Mouse (Mus musculus) testis, adult 2 months (tissue): ENCODE measurements around the gene Coa5. TPM values are rescaled to one million over a fixed set of nuclear protein-coding genes. Genes with fewer than 3 reads are reported as not detected.

Experiments used
- H3K27ac ChIP-seq: fragments of 200-500 bp; 2 replicates; pipeline ENCODE4 v1.5.1; 2012; ENCODE audit warnings: low read depth, low read length; ENCODE audit not compliant: control insufficient read depth, insufficient read depth
- H3K27me3 ChIP-seq: fragments of 200-500 bp; 2 replicates; pipeline ENCODE4 v1.6.1; 2012; ENCODE audit warnings: mild to moderate bottlenecking, low read length, moderate library complexity; ENCODE audit not compliant: control insufficient read depth, insufficient read depth
- H3K36me3 ChIP-seq: fragments of 200-500 bp; 2 replicates; pipeline ENCODE4 v1.6.1; 2012; ENCODE audit warnings: mild to moderate bottlenecking, low read length; ENCODE audit not compliant: control insufficient read depth, insufficient read depth
- H3K4me1 ChIP-seq: fragments of 200-500 bp; 2 replicates; pipeline ENCODE4 v1.6.1; 2012; ENCODE audit warnings: low read length; ENCODE audit not compliant: control insufficient read depth, insufficient read depth
- H3K4me3 ChIP-seq: fragments of 200-500 bp; 2 replicates; pipeline ENCODE4 v1.5.1; 2012; ENCODE audit warnings: low read depth, mild to moderate bottlenecking, low read length, moderate library complexity, mixed read lengths; ENCODE audit not compliant: control insufficient read depth
- CTCF ChIP-seq: fragments of 200-500 bp; IDR thresholded peaks from 2 replicates; pipeline ENCODE4 v1.5.1; 2012; ENCODE audit warnings: low read depth, mild to moderate bottlenecking, inconsistent platforms, low read length, moderate library complexity; ENCODE audit not compliant: control insufficient read depth, insufficient read depth, insufficient replicate concordance
- POLR2A ChIP-seq: fragments of 200-500 bp; IDR thresholded peaks from 2 replicates; pipeline ENCODE4 v1.6.1; 2012; ENCODE audit warnings: low read depth, mild to moderate bottlenecking, inconsistent platforms, low read length, moderate library complexity; ENCODE audit not compliant: control insufficient read depth
- polyA plus RNA-seq: library from polyadenylated mRNA; depleted of rRNA; stranded (reverse); fragments of >200 nt; gene quantifications from 2 replicates; pipeline ENCODE4 v1.2.3, GENCODE M21; 2012

Gene Coa5
- polyA plus RNA-seq, 1 experiment, result 41.0 TPM

GRCm38 (mm10) chr1:37474046-37474445 lies 44.1 kb upstream of the Coa5 start:
- H3K27ac ChIP-seq, result no peak overlapping the region

GRCm38 (mm10) chr1:37473251-37473650 lies 43.3 kb upstream of the Coa5 start:
- Histone ChIP-seq H3K36me3 (no peaks in the 10 kb centered on the region), H3K4me3 (no peak overlapping the region)
- no peak for TF ChIP-seq POLR2A
- TF ChIP-seq CTCF, result no peak

More at GRCm38 (mm10) chr1:37474046-37474445, 44.1 kb upstream of the Coa5 start:
- H3K4me1 ChIP-seq, result 0 out of 2 replicates have a peak, but pooled peaks cover under 1% of the 10 kb centered on the region
- no peak overlapping the region for H3K4me3 ChIP-seq
- H3K27me3 ChIP-seq, result no peaks in the 10 kb centered on the region
- H3K36me3 ChIP-seq, result no peaks in the 10 kb centered on the region
- no peak for TF ChIP-seq POLR2A
- no peak for TF ChIP-seq CTCF

GRCm38 (mm10) chr1:37471179-37472148 lies 41.6 kb upstream of the Coa5 start:
- H3K4me1 ChIP-seq, result no peaks in the 10 kb centered on the region
- TF ChIP-seq POLR2A (no peak), CTCF (no peak)
- no peak overlapping the region for H3K27ac ChIP-seq
- H3K36me3 ChIP-seq, result no peaks in the 10 kb centered on the region
- no peak overlapping the region for H3K4me3 ChIP-seq
- H3K27me3 ChIP-seq, result no peaks in the 10 kb centered on the region

More at GRCm38 (mm10) chr1:37473251-37473650, 43.3 kb upstream of the Coa5 start:
- Histone ChIP-seq H3K4me1 (no peaks in the 10 kb centered on the region), H3K27ac (no peak overlapping the region), H3K27me3 (no peaks in the 10 kb centered on the region)

GRCm38 (mm10) chr1:37469007-37469406 lies 39.1 kb upstream of the Coa5 start:
- Histone ChIP-seq H3K4me3 (no peak overlapping the region), H3K27me3 (no peaks in the 10 kb centered on the region), H3K4me1 (no peaks in the 10 kb centered on the region), H3K27ac (no peak overlapping the region), H3K36me3 (no peaks in the 10 kb centered on the region)
- TF ChIP-seq POLR2A (no peak), CTCF (no peak)

- no peak for TF ChIP-seq POLR2A
- TF ChIP-seq CTCF, result no peak
- Histone ChIP-seq H3K27ac (no peak overlapping the region), H3K4me3 (no peak overlapping the region), H3K27me3 (no peaks in the 10 kb centered on the region), H3K36me3 (no peaks in the 10 kb centered on the region), H3K4me1 (no peaks in the 10 kb centered on the region)
Observed at GRCm38 (mm10) chr1:37467806-37468205, 37.9 kb upstream of the Coa5 start.

- Histone ChIP-seq H3K27ac (no peak overlapping the region), H3K4me3 (no peak overlapping the region), H3K4me1 (no peaks in the 10 kb centered on the region), H3K36me3 (no peaks in the 10 kb centered on the region), H3K27me3 (no peaks in the 10 kb centered on the region)
- TF ChIP-seq POLR2A, result no peak
- no peak for TF ChIP-seq CTCF
Observed at GRCm38 (mm10) chr1:37466322-37466995, 36.6 kb upstream of the Coa5 start.

- no peaks in the 10 kb centered on the region for H3K27me3 ChIP-seq
- no peak overlapping the region for H3K27ac ChIP-seq
- TF ChIP-seq CTCF, result no peak
- TF ChIP-seq POLR2A, result no peak
- no peaks in the 10 kb centered on the region for H3K4me1 ChIP-seq
- no peak overlapping the region for H3K4me3 ChIP-seq
- no peaks in the 10 kb centered on the region for H3K36me3 ChIP-seq
Observed at GRCm38 (mm10) chr1:37464878-37465452, 35.1 kb upstream of the Coa5 start.
